Mouse (Mus musculus): ENCODE data around the gene Bst1.

Bst1 gene

GRCm38 (mm10) chr5:43815769-43816168 is 2.9 kb upstream of the Bst1 start:
- DNase-seq: no peak

GRCm38 (mm10) chr5:43820785-43821184 is 2.1 kb downstream of the Bst1 start:
- peak; percentile 36 for DNase-seq

DNA sequence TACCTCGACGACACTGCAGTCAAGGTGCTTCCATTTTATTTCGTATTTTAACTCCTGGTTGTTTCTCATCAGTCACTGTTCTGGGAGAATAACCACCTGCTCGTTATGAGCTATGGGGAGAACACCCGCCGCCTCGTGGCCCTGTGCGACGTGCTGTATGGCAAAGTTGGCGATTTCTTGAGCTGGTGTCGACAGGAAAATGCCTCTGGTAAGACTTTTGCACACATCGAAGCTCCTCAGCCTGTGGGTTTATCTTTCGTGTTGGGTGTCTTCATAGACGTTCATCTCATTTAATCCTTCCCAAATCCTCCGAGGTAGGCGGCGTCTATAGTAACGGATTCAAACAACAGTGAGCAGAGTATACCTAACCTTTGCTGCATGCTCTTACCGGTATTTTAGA is 2.9 kb downstream of the Bst1 start, which contains the start of gene Fbxl5:
Fbxl5 (minus strand) TSS at position 101 of the 400 bp plus-strand sequence.
- DNase-seq: no peak

DNA sequence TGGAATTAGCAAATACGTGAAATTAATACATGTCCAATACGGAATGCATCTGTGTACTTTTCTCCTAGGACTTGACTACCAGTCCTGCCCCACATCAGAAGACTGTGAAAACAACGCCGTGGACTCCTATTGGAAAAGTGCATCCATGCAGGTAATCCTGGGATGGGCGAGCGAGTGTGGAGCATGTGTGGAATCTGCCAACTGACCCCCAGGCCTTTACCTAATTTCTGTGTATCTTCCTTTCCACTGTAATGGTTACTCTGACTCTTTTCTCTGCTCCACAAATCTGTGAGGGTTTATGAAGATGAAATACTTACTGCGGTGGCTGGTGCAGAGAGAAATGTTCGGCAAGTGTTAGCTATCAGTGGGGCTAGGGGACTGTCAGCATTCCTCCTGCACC is 3.5 kb downstream of the Bst1 start:
- DNase-seq: no peak

DNA sequence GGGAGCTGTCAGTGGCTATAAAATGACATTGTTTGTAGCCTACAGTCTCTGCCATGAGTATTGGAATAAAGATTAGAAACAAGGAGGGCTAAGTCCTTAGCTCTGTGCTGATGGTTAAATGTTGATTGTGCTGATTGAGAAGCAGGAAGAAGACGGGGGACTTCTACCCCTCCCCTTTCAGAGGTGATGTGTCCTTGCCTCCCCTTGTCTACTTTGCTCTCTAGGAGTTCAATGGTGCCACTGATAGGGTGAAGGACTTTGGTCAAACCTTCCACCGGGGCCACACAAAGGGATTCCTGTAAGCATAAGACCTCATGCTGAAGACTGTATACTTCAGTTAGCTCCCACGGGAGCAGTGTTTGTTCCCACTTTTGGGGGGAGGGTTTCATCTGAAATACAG is 4.1 kb downstream of the Bst1 start:
- no peak for DNase-seq

DNA sequence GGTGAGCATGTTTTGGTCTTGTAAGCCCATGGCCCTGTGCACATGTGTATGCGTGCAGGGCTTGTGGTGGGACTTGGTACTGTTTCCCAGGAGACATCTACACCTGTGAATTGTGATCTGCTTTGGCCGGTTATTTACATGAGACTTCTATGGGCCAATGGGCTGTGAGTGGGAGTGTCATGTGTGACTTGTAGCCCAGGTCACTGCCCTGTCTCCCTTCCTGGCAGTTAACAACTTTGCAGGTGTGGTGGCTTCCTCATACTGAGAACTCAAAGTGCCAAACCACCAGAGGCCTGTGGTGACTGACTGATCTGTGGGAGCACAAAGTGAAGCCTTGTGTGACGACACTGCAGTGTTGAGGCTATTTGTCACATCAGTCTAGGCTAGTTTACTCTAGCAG is 5.9 kb downstream of the Bst1 start:
- no peak for DNase-seq

- DNase-seq: no peak
These were observed 8.2 kb downstream of the Bst1 start for GRCm38 (mm10) chr5:43826883-43827282.

DNA sequence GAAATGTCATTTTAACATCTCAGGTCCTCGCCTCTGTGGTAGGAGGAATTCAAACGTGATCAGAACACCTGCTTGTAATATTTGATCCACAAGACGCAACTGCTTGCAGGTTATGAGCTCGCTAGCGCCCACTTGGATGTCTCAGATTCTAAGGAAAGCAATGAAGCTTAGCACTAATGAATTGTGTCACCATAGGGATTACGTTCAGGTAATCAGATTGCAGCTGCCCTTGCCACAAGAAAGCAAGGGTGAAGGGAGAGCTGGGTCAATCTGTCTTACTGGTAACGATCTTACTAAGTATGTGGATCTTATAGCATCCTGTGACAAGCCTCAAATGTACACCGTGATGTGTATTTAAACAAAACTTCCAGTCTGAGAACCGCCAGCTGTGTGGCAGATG is 8.7 kb downstream of the Bst1 start:
- DNase-seq: no peak

GRCm38 (mm10) chr5:43836590-43836989 is 17.9 kb downstream of the Bst1 start:
- no peak for DNase-seq

GRCm38 (mm10) chr5:43837372-43837771 is 18.7 kb downstream of the Bst1 start:
- DNase-seq: peak; percentile 72

DNA sequence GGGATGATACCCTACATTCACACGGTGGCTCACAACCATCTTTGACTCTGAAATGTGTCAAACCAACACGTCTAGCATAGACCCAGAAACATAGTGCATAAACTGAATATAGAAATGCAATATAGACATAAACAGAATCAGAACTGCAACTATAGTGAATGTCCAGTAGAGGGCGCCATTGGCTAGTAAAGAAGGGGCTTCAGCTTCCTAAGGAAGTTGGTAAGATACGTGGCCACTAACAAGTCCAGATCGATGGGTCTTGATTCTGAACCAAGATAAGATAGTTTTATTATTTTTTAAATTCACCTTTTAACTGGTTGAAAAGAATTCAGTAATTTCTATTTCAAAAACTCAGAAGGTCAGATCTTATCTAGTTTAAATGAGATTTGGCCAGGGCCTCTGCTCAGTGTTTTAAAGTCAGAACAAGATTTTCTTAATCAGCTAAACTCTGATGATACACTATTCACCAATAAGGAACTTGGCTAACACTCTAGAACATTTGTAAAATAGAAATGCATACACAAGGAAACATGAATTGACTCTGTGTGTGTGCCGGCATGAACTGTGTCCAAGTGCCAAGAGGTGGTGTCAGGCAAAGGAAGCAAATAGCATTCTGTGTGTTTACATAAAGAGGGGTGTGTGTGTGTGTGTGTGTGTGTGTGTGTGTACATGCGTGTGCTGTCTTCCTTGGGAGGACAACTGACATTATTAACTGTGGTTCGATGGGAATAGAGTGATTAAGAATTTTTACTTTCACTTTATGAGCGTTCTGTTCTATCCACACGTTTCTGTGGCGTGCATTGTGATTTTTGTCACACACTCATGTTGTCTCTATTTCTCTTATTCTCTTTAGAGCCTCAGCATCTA is 22.7 kb downstream of the Bst1 start:
- DNase-seq: peak; percentile 68

- DNase-seq: no peak
These were observed 23.3 kb downstream of the Bst1 start for GRCm38 (mm10) chr5:43842011-43842285.

- no peak for DNase-seq
These were observed 24.0 kb downstream of the Bst1 start for GRCm38 (mm10) chr5:43842576-43843155.

DNA sequence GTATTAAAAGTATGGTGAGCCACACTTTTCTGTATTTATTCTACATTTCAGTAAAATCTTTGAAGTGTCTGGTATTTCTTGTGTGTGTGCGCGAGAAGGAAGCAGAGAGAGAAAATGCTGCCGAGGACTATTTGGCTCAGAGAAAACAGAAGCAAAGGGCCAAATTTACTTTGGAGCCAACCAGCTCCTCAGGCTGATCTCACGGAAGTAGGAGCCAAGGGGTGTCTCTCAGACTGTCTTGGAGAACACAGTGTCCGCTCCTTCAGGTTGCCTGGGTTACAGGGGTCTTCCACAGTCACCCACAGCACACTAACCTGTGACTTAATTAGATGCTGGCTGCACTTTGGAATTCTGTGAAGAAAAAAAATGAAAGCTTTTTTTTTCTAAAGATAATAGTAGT is 26.4 kb downstream of the Bst1 start:
- DNase-seq: no peak

- no peak for DNase-seq
These were observed 27.0 kb downstream of the Bst1 start for GRCm38 (mm10) chr5:43845646-43846045.

DNA sequence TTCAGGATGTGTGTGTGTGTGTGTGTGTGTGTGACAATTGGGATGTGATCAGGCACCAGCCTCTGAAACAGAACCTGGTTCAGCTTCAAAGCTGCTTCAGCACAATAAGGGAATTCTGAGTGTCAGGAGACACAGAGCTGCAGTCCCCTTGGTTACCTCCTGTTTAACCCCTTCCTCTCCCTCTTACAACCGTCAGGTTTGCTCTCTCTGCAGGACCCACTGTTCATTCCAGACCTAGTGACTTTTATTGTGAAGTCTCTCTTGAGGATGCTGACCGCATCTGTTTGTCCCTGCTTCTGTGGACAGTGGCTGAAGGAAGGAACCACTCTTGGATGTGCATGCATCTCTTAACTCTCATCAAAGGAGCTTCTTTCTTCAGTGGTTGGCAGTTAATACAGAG is 27.5 kb downstream of the Bst1 start:
- DNase-seq: no peak

- DNase-seq: no peak
These were observed 28.9 kb downstream of the Bst1 start for GRCm38 (mm10) chr5:43847555-43847954.

DNA sequence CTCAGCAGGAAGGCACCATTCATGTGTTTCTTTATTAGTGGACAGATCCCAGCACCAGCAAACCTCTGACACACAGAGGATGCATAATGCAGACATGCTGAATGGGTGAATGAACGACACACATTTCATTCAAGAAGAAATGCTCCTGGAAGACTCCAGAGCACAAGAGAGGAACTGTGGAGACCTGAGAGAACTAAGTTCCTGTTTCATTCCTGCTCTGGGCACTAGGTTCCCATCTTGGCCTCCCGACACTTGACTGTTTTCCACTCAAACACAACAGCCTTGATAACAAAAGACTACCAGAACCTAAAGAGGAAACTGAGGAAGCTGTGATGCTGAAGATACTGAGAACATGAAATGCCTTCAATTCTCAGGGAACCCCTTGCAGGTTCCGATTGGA is 29.6 kb downstream of the Bst1 start:
- DNase-seq: no peak

GRCm38 (mm10) chr5:43853096-43853867 is 34.6 kb downstream of the Bst1 start:
- no peak for DNase-seq

DNA sequence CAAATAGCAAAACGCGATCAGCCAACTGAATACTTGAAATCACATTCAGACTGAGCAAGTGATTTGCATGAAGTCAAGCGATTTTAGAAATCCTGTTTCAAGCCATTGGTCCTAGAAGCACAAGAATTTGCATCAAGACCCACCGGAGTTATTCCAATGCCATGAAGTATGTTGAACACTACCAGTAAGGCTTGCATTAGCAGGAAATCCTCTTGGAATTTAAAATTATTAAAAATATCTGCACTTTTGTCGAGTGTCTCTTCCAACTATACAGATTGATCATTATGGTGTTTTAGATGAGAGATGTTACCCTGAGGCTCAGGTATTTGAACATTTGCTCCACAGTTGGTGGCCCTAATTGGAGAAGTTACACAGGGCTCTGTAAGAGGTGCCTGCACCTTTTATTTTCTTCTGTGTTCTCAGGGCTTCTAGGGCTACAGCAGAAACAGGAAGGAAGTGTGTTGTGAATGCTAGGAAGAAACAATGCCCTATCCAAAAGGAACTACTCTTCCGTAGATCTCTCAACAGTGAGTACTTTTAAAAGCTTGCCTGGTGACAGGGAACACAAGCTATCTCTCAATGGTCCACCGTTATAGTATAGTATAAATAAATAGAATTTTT is 35.3 kb downstream of the Bst1 start:
- no peak for DNase-seq

DNA sequence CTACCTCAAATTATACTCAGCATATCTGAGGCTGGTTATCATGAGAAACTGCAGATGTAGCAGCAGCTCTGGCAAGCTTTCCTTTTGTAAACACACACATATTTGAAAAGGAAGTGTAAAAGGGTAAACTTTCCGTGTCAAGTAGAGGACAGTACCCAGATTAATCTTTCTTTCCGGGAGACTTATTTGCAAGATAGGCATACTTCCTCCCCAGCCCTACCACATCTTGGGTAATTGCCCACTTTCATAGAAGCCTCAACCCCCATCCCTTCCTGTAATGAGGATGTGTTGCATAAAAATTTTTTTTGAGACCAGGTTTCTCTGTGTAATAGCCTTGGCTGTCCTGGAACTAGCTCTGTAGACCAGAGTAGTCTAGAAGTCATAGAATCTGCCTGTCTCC is 37.1 kb downstream of the Bst1 start:
- DNase-seq: no peak

- DNase-seq: no peak
These were observed 41.0 kb downstream of the Bst1 start for GRCm38 (mm10) chr5:43859663-43860062.

GRCm38 (mm10) chr5:43860096-43860495 is 41.4 kb downstream of the Bst1 start:
- DNase-seq: no peak
